Mouse (Mus musculus): Measurements from ENCODE around the gene Cops2.

GRCm38 (mm10) chr2:125838091-125838490 lies 20.8 kb downstream of the Cops2 start:
- TF ChIP-seq CTCF (IDR thresholded peaks at IDR 0.05; ENCODE audit: low read depth) = no peak
- no peak for TF ChIP-seq EP300 (IDR thresholded peaks at IDR 0.05; ENCODE audit: low read depth)
